Mouse (Mus musculus) stomach, postnatal 0 days (tissue): ENCODE results near the gene Paox. TPM values are rescaled to one million over a fixed set of nuclear protein-coding genes. Genes with fewer than 3 reads are reported as not detected.

Source experiments
- ATAC-seq: fragments of 200-750 bp; cut with Nextera tagmentation; 2 replicates; pipeline ENCODE4 v1.8.0; 2017; ENCODE audit not compliant: low FRiP score, low TSS enrichment
- DNase-seq: peaks from one replicate; pipeline ENCODE4 v3.0.0-alpha.2; 2016; ENCODE audit warnings: low spot score
- H3K27ac ChIP-seq: fragments of 300-500 bp; sonication (generic); replicated peaks from 2 replicates; pipeline ENCODE4 v1.5.1; 2014; ENCODE audit warnings: mild to moderate bottlenecking, control low read depth
- H3K27me3 ChIP-seq: fragments of 300-500 bp; sonication (generic); 2 replicates; pipeline ENCODE4 v1.6.1; 2014; ENCODE audit warnings: low read length; ENCODE audit not compliant: control insufficient read depth, insufficient read depth
- H3K36me3 ChIP-seq: fragments of 300-500 bp; sonication (generic); 2 replicates; pipeline ENCODE4 v1.6.1; 2014; ENCODE audit warnings: low read length, mixed read lengths; ENCODE audit not compliant: control insufficient read depth, insufficient read depth
- H3K4me1 ChIP-seq: fragments of 300-500 bp; sonication (generic); replicated peaks from 2 replicates; pipeline ENCODE4 v1.6.1; 2014; ENCODE audit warnings: antibody characterized with exemption; ENCODE audit not compliant: control insufficient read depth, insufficient read depth
- H3K4me2 ChIP-seq: fragments of 300-500 bp; sonication (generic); replicated peaks from 2 replicates; pipeline ENCODE4 v1.6.1; 2014; ENCODE audit warnings: low read depth, mild to moderate bottlenecking, control low read depth, moderate library complexity
- H3K4me3 ChIP-seq: fragments of 300-500 bp; sonication (generic); 2 replicates; pipeline ENCODE4 v1.5.1; 2014; ENCODE audit warnings: low read depth, low read length, control low read depth
- H3K9ac ChIP-seq: fragments of 300-500 bp; sonication (generic); 2 replicates; pipeline ENCODE4 v1.6.1; 2014; ENCODE audit warnings: mild to moderate bottlenecking, low read length, control low read depth, mixed read lengths
- H3K9me3 ChIP-seq: fragments of 300-500 bp; sonication (generic); 2 replicates; pipeline ENCODE4 v1.6.1; 2016; ENCODE audit warnings: low read length; ENCODE audit not compliant: control insufficient read depth
- CTCF ChIP-seq: IDR thresholded peaks from 2 replicates; pipeline ENCODE4 v1.5.1; 2016; ENCODE audit warnings: antibody characterized with exemption, low read depth, mild to moderate bottlenecking, moderate library complexity
- EP300 ChIP-seq: optimal IDR thresholded peaks from 2 replicates; pipeline ENCODE3; 2016; ENCODE audit warnings: antibody characterized with exemption
- WGBS: fragments of 180-500 bp; shearing (Covaris S2); extraction: QIAGEN DNeasy Blood & Tissue Kit; methylation state at CpG from one replicate; pipeline ENCODE4 v1.1.7; 2014; 5-methylcytosine and 5-hydroxymethylcytosine counted together
- polyA plus RNA-seq: library from polyadenylated mRNA; unstranded; fragments of >200 nt; fragmentation: Nextera tagmentation; extraction: Ambion mirVana; gene quantifications from 2 replicates; pipeline ENCODE4 v1.2.1, GENCODE M21; 2015

Gene Paox
- polyA plus RNA-seq, 1 experiment from 2014 or later, result 27.7 TPM

GRCm38 (mm10) chr7:140104009-140104408, 11.6 kb upstream of the Paox start:
- peaks cover 13% of the 10 kb centered on the region; the same call in 1 of the 2 replicates for H3K36me3 ChIP-seq
- 76% methylated on average over 4 of the region's 4 CpGs for WGBS

GRCm38 (mm10) chr7:140111943-140112342, 3.7 kb upstream of the Paox start:
- no peak for DNase-seq
- WGBS, result 65% methylated on average over 3 of the region's 3 CpGs
- TF ChIP-seq CTCF (no peak), EP300 (no peak)
- H3K27ac ChIP-seq, result no peak overlapping the region
- H3K4me1 ChIP-seq, result no peaks in the 10 kb centered on the region
- no peak overlapping the region for H3K4me2 ChIP-seq
- H3K36me3 ChIP-seq, result peaks cover 28% of the 10 kb centered on the region
- H3K9ac ChIP-seq, result no peak overlapping the region
- no peaks in the 10 kb centered on the region for H3K9me3 ChIP-seq
- ATAC-seq, result no peak
- no peak overlapping the region for H3K4me3 ChIP-seq
- no peaks in the 10 kb centered on the region for H3K27me3 ChIP-seq

More at GRCm38 (mm10) chr7:140104009-140104408, 11.6 kb upstream of the Paox start:
- H3K27ac ChIP-seq, result no peak overlapping the region
- no peak overlapping the region for H3K9ac ChIP-seq
- ATAC-seq, result no peak
- H3K9me3 ChIP-seq, result no peaks in the 10 kb centered on the region
- no peak overlapping the region for H3K4me2 ChIP-seq
- no peaks in the 10 kb centered on the region for H3K27me3 ChIP-seq
- H3K4me1 ChIP-seq, result no peaks in the 10 kb centered on the region
- TF ChIP-seq EP300 (no peak), CTCF (no peak)
- H3K4me3 ChIP-seq, result no peak overlapping the region
- DNase-seq, result no peak

DNA sequence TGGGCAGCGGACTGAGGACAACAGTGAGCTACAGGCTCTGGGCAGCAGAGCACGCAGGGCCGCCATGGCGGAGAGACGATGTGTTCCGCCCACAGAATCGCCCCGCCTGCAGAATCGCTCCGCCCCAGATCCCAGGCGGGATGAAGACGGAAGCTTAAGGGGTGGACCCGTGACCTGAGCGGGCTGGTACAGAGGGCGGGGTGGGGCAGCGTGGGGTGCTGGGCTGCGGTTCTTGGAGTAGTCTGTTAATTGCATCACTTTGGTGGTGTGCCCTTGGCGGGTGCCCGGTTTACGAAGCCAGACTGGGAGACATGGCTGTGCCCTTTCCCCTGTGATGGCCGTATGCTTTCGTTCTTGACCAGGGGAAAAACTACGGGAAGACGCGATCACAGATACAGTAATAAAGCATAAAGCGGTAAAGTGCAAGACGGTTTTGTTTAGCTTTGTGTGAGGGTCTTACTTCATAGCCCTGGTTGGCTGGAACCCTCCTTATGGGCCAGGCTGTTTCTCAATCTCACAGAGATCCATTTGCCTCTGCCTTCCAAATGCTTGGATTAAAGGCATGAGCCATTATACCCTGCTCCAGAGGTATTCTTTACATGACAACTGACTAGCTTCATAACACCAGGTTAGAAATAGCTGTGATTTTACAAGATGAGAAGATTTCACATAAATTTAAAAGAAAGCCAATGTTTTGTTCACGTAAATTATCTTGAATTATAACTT, 893 bp downstream of the Paox start, which contains the start of gene Echs1:
Gene Echs1, minus strand, starts transcription at position 148 of the 726 bp plus-strand sequence.
- peak within 1 kb of the TSS; percentile 82 for H3K9ac ChIP-seq
- ATAC-seq (peak; percentile 96), DNase-seq (peak; percentile 95)
- peaks cover 9% of the 10 kb centered on the region; the same call in 1 of the 2 replicates for H3K36me3 ChIP-seq
- WGBS, result 3% methylated on average over 28 of the region's 28 CpGs
- peak within 1 kb of the TSS; percentile 81 for H3K4me3 ChIP-seq
- no peaks in the 10 kb centered on the region for H3K9me3 ChIP-seq
- H3K4me1 ChIP-seq, result no peaks in the 10 kb centered on the region
- H3K4me2 ChIP-seq, result peak within 1 kb of the TSS; percentile 88
- peak within 1 kb of the TSS; percentile 94 for H3K27ac ChIP-seq
- TF ChIP-seq EP300 (no peak), CTCF (no peak; the same call in 1 of the 2 replicates)
- H3K27me3 ChIP-seq, result no peaks in the 10 kb centered on the region

DNA sequence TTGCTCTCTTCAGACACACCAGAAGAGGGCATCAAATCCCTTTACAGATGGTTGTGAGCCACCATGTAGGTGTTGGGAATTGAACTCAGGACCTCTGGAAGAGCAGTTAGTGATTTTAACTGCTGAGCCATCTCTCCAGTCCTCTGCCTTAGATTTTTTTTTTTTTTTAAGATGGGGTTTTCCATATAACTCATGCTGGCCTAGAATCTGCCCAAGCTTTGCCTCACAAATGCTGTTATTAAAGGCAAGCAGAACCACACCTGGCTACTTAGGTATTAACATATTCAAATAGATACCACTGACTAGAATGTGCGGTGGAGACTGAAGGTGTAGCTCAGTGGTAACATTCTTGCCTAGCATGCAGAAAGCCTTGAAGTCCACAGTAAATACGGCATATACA, 4.9 kb downstream of the Paox start:
- WGBS, result 83% methylated on average over 2 of the region's 2 CpGs
- H3K9ac ChIP-seq, result no peak overlapping the region
- H3K27ac ChIP-seq, result no peak overlapping the region

GRCm38 (mm10) chr7:140121338-140121910, 5.8 kb downstream of the Paox start:
- Histone ChIP-seq H3K36me3 (no peaks in the 10 kb centered on the region), H3K4me3 (no peak overlapping the region), H3K4me2 (no peak overlapping the region), H3K9me3 (no peaks in the 10 kb centered on the region), H3K27me3 (no peaks in the 10 kb centered on the region), H3K4me1 (no peaks in the 10 kb centered on the region), H3K9ac (no peak overlapping the region), H3K27ac (0 out of 2 replicates have a peak overlapping the region, but pooled peaks have one; percentile 45)
- no peak for TF ChIP-seq EP300
- TF ChIP-seq CTCF, result no peak
- ATAC-seq (peak; percentile 81), DNase-seq (peak; percentile 74)
- 57% methylated on average over 11 of the region's 13 CpGs for WGBS

More for the DNA sequence above, 4.9 kb downstream of the Paox start:
- H3K4me1 ChIP-seq, result no peaks in the 10 kb centered on the region
- H3K9me3 ChIP-seq, result no peaks in the 10 kb centered on the region
- H3K36me3 ChIP-seq, result no peaks in the 10 kb centered on the region
- TF ChIP-seq CTCF (no peak), EP300 (no peak)
- no peak for DNase-seq
- H3K4me2 ChIP-seq, result no peak overlapping the region
- no peak for ATAC-seq
- H3K27me3 ChIP-seq, result no peaks in the 10 kb centered on the region
- no peak overlapping the region for H3K4me3 ChIP-seq

DNA sequence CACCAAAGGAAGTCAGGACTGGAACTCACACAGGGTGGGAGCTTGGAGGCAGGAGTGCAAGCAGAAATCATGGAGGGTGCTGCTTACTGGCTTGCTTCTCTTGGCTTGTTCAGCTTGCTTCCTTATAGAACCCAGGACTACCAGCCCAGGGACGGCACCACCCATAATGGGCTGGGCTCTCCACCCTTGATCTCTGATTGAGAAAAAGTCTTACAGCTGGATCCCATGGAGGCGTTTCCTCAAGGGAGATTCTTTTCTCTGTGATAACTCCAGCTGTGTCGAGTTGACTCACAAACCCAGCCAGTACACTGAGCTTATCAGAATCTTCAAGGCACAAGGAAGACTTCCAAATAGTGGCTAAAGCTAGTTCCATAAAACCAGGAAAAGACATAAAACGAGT, 7.2 kb downstream of the Paox start:
- Histone ChIP-seq H3K27me3 (no peaks in the 10 kb centered on the region), H3K4me1 (peaks cover 3% of the 10 kb centered on the region; the same call in 1 of the 2 replicates), H3K36me3 (no peaks in the 10 kb centered on the region), H3K4me2 (no peak overlapping the region), H3K9me3 (no peaks in the 10 kb centered on the region), H3K9ac (no peak overlapping the region), H3K4me3 (no peak overlapping the region), H3K27ac (peak overlapping the region; percentile 9; the same call in 1 of the 2 replicates)
- DNase-seq (peak; percentile 57), ATAC-seq (no peak)
- TF ChIP-seq EP300 (no peak), CTCF (no peak)
- WGBS, result 21% methylated on average over 4 of the region's 4 CpGs
